Mouse (Mus musculus) midbrain, embryonic 13.5 days (tissue): ENCODE measurements around the gene Dph5. TPM values are rescaled to one million over a fixed set of nuclear protein-coding genes. Genes with fewer than 3 reads are reported as not detected.

ENCODE experiments used
- ATAC-seq: fragments of 200-750 bp; cut with Nextera tagmentation; 2 replicates; pipeline ENCODE4 v1.8.0; 2017; ENCODE audit warnings: mild to moderate bottlenecking, moderate TSS enrichment, moderate library complexity
- H3K27ac ChIP-seq: fragments of 300-500 bp; sonication (generic); 2 replicates; pipeline ENCODE4 v1.5.1; 2015; ENCODE audit warnings: inconsistent platforms, mild to moderate bottlenecking, moderate library complexity
- H3K27me3 ChIP-seq: fragments of 300-500 bp; sonication (generic); 2 replicates; pipeline ENCODE4 v1.6.1; 2015; ENCODE audit warnings: mild to moderate bottlenecking, inconsistent platforms
- H3K36me3 ChIP-seq: fragments of 300-500 bp; sonication (generic); 2 replicates; pipeline ENCODE4 v1.6.1; 2015; ENCODE audit warnings: mild to moderate bottlenecking, inconsistent platforms
- H3K4me1 ChIP-seq: fragments of 300-500 bp; sonication (generic); replicated peaks from 2 replicates; pipeline ENCODE4 v1.6.1; 2015; ENCODE audit warnings: inconsistent platforms
- H3K4me2 ChIP-seq: fragments of 300-500 bp; sonication (generic); replicated peaks from 2 replicates; pipeline ENCODE4 v1.6.1; 2015; ENCODE audit warnings: moderate library complexity, mild to moderate bottlenecking, inconsistent platforms
- H3K4me3 ChIP-seq: fragments of 300-500 bp; sonication (generic); replicated peaks from 2 replicates; pipeline ENCODE4 v1.5.1; 2015; ENCODE audit warnings: mild to moderate bottlenecking, inconsistent platforms
- H3K9ac ChIP-seq: fragments of 300-500 bp; sonication (generic); replicated peaks from 2 replicates; pipeline ENCODE4 v1.6.1; 2015; ENCODE audit warnings: mild to moderate bottlenecking, inconsistent platforms
- H3K9me3 ChIP-seq: fragments of 300-500 bp; sonication (generic); 2 replicates; pipeline ENCODE4 v1.6.1; 2016; ENCODE audit warnings: mild to moderate bottlenecking, inconsistent platforms
- WGBS: fragments of 180-500 bp; shearing (Covaris S2); methylation state at CpG from one replicate; pipeline ENCODE4 v1.1.7; 2015; 5-methylcytosine and 5-hydroxymethylcytosine counted together
- polyA plus RNA-seq: library from polyadenylated mRNA; unstranded; fragments of >200 nt; fragmentation: Nextera tagmentation; extraction: Ambion mirVana; gene quantifications from 2 replicates; pipeline ENCODE4 v1.2.1, GENCODE M21; 2015

The Dph5 gene
- polyA plus RNA-seq, 1 experiment from 2014 or later: 26.2 TPM

- Histone ChIP-seq H3K36me3 (peaks cover 55% of the 10 kb centered on the region), H3K9ac (no peak overlapping the region), H3K9me3 (no peaks in the 10 kb centered on the region), H3K4me1 (no peaks in the 10 kb centered on the region), H3K27me3 (no peaks in the 10 kb centered on the region), H3K4me2 (no peak overlapping the region), H3K27ac (no peak overlapping the region), H3K4me3 (no peak overlapping the region)
- 90% methylated on average over 4 of the region's 4 CpGs for WGBS
- ATAC-seq: no peak
Observed at GRCm38 (mm10) chr3:115940510-115940909, 52.9 kb downstream of the Dph5 start.

GRCm38 (mm10) chr3:115941464-115941863 is 53.8 kb downstream of the Dph5 start:
- no peaks in the 10 kb centered on the region for H3K9me3 ChIP-seq
- 97% methylated on average over 8 of the region's 8 CpGs for WGBS
- no peak overlapping the region for H3K27ac ChIP-seq
- H3K4me3 ChIP-seq: no peak overlapping the region
- peaks cover 61% of the 10 kb centered on the region for H3K36me3 ChIP-seq
- no peak overlapping the region for H3K4me2 ChIP-seq
- no peaks in the 10 kb centered on the region for H3K27me3 ChIP-seq
- ATAC-seq: no peak
- H3K4me1 ChIP-seq: no peaks in the 10 kb centered on the region
- no peak overlapping the region for H3K9ac ChIP-seq

DNA sequence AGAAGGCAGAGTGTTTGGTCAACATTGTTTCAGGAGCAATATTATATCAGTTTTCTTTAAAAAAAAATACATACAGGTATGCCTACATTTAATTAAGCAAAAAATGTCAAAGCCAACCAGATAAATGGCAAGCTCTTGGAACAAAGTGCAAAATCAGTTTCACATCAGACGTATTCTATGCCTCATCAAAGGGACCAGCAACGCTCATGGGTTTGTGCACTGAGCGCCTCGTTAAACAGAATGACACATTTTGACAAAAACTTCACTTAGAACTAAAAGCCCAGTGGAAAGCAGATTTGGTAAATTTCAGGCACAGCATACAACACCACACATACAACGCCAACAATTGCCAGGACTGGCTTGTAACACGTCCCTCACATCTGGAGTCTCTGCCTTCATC is 56.7 kb downstream of the Dph5 start:
- ATAC-seq: no peak
- Histone ChIP-seq H3K9ac (no peak overlapping the region), H3K4me1 (no peaks in the 10 kb centered on the region), H3K4me3 (no peak overlapping the region), H3K9me3 (no peaks in the 10 kb centered on the region), H3K27me3 (no peaks in the 10 kb centered on the region), H3K4me2 (no peak overlapping the region), H3K36me3 (peaks cover 59% of the 10 kb centered on the region), H3K27ac (no peak overlapping the region)
- 90% methylated on average over 6 of the region's 6 CpGs for WGBS

GRCm38 (mm10) chr3:115946272-115946671 is 58.6 kb downstream of the Dph5 start:
- Histone ChIP-seq H3K4me1 (0 out of 2 replicates have a peak, but pooled peaks cover 6% of the 10 kb centered on the region), H3K4me3 (no peak overlapping the region), H3K36me3 (peaks cover 57% of the 10 kb centered on the region), H3K4me2 (no peak overlapping the region), H3K27me3 (no peaks in the 10 kb centered on the region), H3K9ac (no peak overlapping the region), H3K27ac (no peak overlapping the region), H3K9me3 (no peaks in the 10 kb centered on the region)
- 94% methylated on average over 8 of the region's 8 CpGs for whole genome bisulfite sequencing
- no peak for ATAC-seq

DNA sequence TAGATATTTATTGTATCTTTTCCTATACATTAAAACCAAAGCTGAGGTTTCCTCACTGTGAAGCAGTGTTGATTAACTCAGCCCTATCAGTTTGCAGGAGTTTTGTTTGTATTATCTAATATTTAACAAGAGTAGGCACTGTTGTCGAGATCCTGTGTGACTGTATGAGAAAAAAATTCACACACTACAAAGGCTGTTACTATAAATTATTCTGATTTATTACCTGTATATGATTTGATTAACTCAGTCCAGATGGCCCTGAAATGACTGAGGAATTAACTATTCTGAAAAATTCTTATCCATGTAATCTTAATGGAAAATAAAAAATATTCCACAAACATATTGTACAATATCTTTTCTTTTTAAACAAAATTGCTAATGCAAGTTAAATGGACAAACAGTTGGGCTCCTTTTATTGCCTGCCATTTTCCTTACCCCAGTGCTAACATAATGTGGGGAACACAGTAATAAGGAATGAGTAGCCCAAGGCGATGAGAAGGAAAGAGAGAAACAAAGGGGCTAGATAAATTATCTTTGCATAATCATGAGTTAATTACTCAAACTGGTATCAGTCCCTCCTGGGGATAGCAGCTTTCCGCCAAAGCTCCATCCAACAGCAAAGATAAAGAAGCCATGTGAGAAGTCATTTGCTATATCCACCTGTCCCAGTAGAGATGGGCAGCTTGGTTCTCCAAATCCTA is 61.7 kb downstream of the Dph5 start:
- Histone ChIP-seq H3K36me3 (peaks cover 39% of the 10 kb centered on the region), H3K4me2 (no peak overlapping the region), H3K27me3 (no peaks in the 10 kb centered on the region), H3K4me3 (no peak overlapping the region), H3K27ac (peak overlapping the region; percentile 30), H3K4me1 (peaks cover 11% of the 10 kb centered on the region; the same call in 1 of the 2 replicates), H3K9me3 (no peaks in the 10 kb centered on the region), H3K9ac (no peak overlapping the region)
- 63% methylated on average over 3 of the region's 3 CpGs for WGBS
- peak; percentile 66 for ATAC-seq

DNA sequence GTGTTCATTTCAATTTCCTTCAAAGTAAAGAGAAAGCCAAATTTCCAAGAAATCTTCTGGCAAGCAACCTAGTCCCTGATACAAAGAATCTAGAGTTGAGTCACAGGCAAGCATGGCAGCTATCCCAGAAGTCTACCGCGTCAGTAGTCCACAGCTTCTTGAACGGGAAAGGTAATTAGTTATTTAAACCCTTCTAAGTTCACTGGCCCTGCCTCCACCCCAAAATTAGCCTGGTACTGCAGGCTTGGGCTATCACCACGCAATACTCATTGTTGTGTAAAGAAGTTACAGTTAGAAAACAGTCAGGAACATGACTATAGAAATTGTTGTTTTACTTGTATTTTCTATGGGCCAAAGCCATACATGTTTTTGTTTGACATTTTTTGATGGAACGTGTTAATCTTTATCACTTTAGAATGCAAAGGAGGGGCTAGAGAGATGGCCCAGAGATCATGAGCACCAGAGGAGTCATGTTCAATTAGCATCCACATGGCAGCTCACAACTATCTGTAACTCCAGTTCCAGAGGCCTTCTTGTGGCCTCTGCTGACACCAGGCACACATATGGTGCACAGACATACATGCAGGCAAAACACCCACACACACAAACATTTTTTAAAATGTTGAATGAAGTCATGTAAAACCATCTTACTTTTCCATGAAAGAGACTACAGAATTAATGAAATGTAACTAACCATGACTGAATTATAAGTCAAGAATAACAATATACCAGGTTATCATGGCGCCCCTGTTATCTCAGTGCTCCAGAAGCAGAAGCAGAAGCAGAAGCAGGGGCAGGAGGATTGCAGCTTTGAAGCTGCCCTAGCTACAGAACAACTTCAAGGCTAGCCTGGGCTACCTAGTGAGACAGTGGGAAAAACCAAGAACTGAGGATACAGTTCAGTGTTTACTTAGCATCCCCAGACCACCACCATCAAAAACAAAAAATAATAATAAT is 62.6 kb downstream of the Dph5 start:
- peak overlapping the region; percentile 30 for H3K27ac ChIP-seq
- no peak overlapping the region for H3K9ac ChIP-seq
- no peaks in the 10 kb centered on the region for H3K27me3 ChIP-seq
- peaks cover 33% of the 10 kb centered on the region for H3K36me3 ChIP-seq
- ATAC-seq: 0 out of 2 replicates have a peak, but pooled peaks have one; percentile 4
- H3K9me3 ChIP-seq: no peaks in the 10 kb centered on the region
- H3K4me2 ChIP-seq: no peak overlapping the region
- H3K4me1 ChIP-seq: peaks cover 11% of the 10 kb centered on the region; the same call in 1 of the 2 replicates
- WGBS: 82% methylated on average over 6 of the region's 6 CpGs
- H3K4me3 ChIP-seq: no peak overlapping the region

GRCm38 (mm10) chr3:115951221-115951620 is 63.6 kb downstream of the Dph5 start:
- WGBS: 45% methylated on average over 3 of the region's 3 CpGs
- Histone ChIP-seq H3K27me3 (no peaks in the 10 kb centered on the region), H3K9ac (no peak overlapping the region), H3K27ac (0 out of 2 replicates have a peak overlapping the region, but pooled peaks have one; percentile 21), H3K9me3 (no peaks in the 10 kb centered on the region), H3K4me1 (peaks cover 11% of the 10 kb centered on the region; the same call in 1 of the 2 replicates), H3K4me3 (no peak overlapping the region), H3K36me3 (peaks cover 34% of the 10 kb centered on the region), H3K4me2 (no peak overlapping the region)
- no peak for ATAC-seq

GRCm38 (mm10) chr3:115952356-115952755 is 64.7 kb downstream of the Dph5 start:
- Histone ChIP-seq H3K4me2 (no peak overlapping the region), H3K27me3 (no peaks in the 10 kb centered on the region), H3K27ac (no peak overlapping the region), H3K9ac (no peak overlapping the region), H3K9me3 (no peaks in the 10 kb centered on the region), H3K36me3 (peaks cover 37% of the 10 kb centered on the region), H3K4me1 (peaks cover 11% of the 10 kb centered on the region; the same call in 1 of the 2 replicates), H3K4me3 (no peak overlapping the region)
- ATAC-seq: no peak
- 79% methylated on average over 4 of the region's 4 CpGs for WGBS

- Histone ChIP-seq H3K4me1 (peaks cover 11% of the 10 kb centered on the region; the same call in 1 of the 2 replicates), H3K27me3 (no peaks in the 10 kb centered on the region), H3K9me3 (no peaks in the 10 kb centered on the region), H3K4me2 (no peak overlapping the region), H3K4me3 (no peak overlapping the region), H3K9ac (no peak overlapping the region), H3K36me3 (peaks cover 40% of the 10 kb centered on the region), H3K27ac (no peak overlapping the region)
- WGBS: 79% methylated on average over 3 of the region's 3 CpGs
- ATAC-seq: no peak
Observed at GRCm38 (mm10) chr3:115953088-115953487, 65.5 kb downstream of the Dph5 start.

- ATAC-seq: no peak
- 97% methylated on average over 7 of the region's 7 CpGs for WGBS
- Histone ChIP-seq H3K4me3 (no peak overlapping the region), H3K4me1 (peaks cover 4% of the 10 kb centered on the region; the same call in 1 of the 2 replicates), H3K27ac (no peak overlapping the region), H3K9me3 (no peaks in the 10 kb centered on the region), H3K9ac (no peak overlapping the region), H3K4me2 (no peak overlapping the region), H3K27me3 (no peaks in the 10 kb centered on the region), H3K36me3 (peaks cover 41% of the 10 kb centered on the region)
Observed at GRCm38 (mm10) chr3:115957223-115957622, 69.6 kb downstream of the Dph5 start.

DNA sequence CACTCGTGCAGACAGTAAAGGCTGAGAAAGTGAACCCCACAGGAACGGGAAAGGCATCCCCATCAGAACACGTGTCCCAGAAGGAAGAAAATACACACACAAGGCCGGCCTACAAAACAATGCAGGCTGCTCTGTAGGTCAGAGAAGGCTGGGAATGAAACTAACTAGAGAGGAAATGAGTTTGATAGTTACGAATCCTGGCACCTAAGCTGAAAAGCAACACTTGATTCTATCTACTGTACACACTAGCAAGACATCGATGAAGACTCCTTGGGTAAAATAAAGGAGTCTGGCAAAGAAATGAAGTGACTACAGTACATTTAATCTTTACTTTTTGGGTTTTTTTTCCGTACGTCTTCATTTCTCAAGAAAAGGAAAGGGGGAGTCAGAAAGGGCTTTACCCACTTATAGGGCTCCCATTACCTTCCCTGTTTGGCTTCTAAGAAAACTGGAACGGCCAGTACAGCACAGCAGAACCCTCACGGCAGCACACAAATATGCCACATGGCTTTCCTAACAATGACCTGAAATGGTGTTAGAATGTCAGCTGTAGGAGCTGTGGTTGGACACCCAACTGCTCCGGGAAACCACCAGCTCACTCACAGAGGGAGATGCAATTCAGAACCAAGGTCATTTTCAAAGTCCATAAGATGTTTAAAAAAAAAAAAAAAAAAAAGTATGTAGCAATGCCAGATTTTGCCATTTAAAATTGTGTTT is 73.8 kb downstream of the Dph5 start:
- Histone ChIP-seq H3K27me3 (no peaks in the 10 kb centered on the region), H3K4me3 (no peak overlapping the region), H3K4me1 (no peaks in the 10 kb centered on the region; the same call in 1 of the 2 replicates), H3K9ac (no peak overlapping the region), H3K4me2 (no peak overlapping the region), H3K36me3 (peaks cover 30% of the 10 kb centered on the region), H3K9me3 (no peaks in the 10 kb centered on the region), H3K27ac (no peak overlapping the region)
- 83% methylated on average over 11 of the region's 11 CpGs for WGBS
- ATAC-seq: no peak
